Mouse (Mus musculus) limb, embryonic 13.5 days (tissue): ENCODE results near the gene Trnau1ap. TPM values are rescaled to one million over a fixed set of nuclear protein-coding genes. Genes with fewer than 3 reads are reported as not detected.
A peak's percentile ranks its signal among the peaks of the same experiment; 100 is the strongest.

Source experiments
- ATAC-seq: fragments of 200-750 bp; cut with Nextera tagmentation; 2 replicates; pipeline ENCODE4 v1.8.0; 2017; ENCODE audit warnings: low read depth, moderate number of reproducible peaks, moderate TSS enrichment; ENCODE audit not compliant: low FRiP score
- H3K27ac ChIP-seq: fragments of 300-500 bp; sonication (generic); 2 replicates; pipeline ENCODE4 v1.5.1; 2015; ENCODE audit warnings: inconsistent platforms, mild to moderate bottlenecking, moderate library complexity
- H3K27me3 ChIP-seq: fragments of 300-500 bp; sonication (generic); 2 replicates; pipeline ENCODE4 v1.6.1; 2015; ENCODE audit warnings: mild to moderate bottlenecking, inconsistent platforms
- H3K36me3 ChIP-seq: fragments of 300-500 bp; sonication (generic); 2 replicates; pipeline ENCODE4 v1.6.1; 2015; ENCODE audit warnings: inconsistent platforms, mild to moderate bottlenecking, moderate library complexity
- H3K4me1 ChIP-seq: fragments of 300-500 bp; sonication (generic); 2 replicates; pipeline ENCODE4 v1.6.1; 2015; ENCODE audit warnings: inconsistent platforms
- H3K4me2 ChIP-seq: fragments of 300-500 bp; sonication (generic); replicated peaks from 2 replicates; pipeline ENCODE4 v1.6.1; 2015; ENCODE audit warnings: inconsistent platforms, mild to moderate bottlenecking, moderate library complexity
- H3K4me3 ChIP-seq: fragments of 300-500 bp; sonication (generic); 2 replicates; pipeline ENCODE4 v1.5.1; 2015; ENCODE audit warnings: moderate library complexity, mild to moderate bottlenecking, inconsistent platforms
- H3K9ac ChIP-seq: fragments of 300-500 bp; sonication (generic); 2 replicates; pipeline ENCODE4 v1.6.1; 2015; ENCODE audit warnings: mild to moderate bottlenecking, inconsistent platforms
- H3K9me3 ChIP-seq: fragments of 300-500 bp; sonication (generic); 2 replicates; pipeline ENCODE4 v1.6.1; 2016; ENCODE audit warnings: inconsistent platforms
- WGBS: fragments of 180-500 bp; shearing (Covaris S2); methylation state at CpG from one replicate; pipeline ENCODE4 v1.1.7; 2015; 5-methylcytosine and 5-hydroxymethylcytosine counted together
- polyA plus RNA-seq: library from polyadenylated mRNA; unstranded; fragments of >200 nt; fragmentation: Nextera tagmentation; extraction: Ambion mirVana; gene quantifications from 2 replicates; pipeline ENCODE4 v1.2.1, GENCODE M21; 2015

Trnau1ap gene
- 81.2 and 82.4 TPM in 2 replicates for polyA plus RNA-seq

GRCm38 (mm10) chr4:132329115-132329834 is at the start of gene Trnau1ap:
Gene Trnau1ap, minus strand, starts transcription at chr4:132329538.
- WGBS = under 1% methylated on average over 52 of the region's 52 CpGs
- peak; percentile 96 for ATAC-seq
- no peaks in the 10 kb centered on the region for H3K27me3 ChIP-seq
- no peaks in the 10 kb centered on the region for H3K9me3 ChIP-seq
- peak within 1 kb of the TSS; percentile 92 for H3K9ac ChIP-seq
- peaks cover 45% of the 10 kb centered on the region for H3K36me3 ChIP-seq
- peaks cover 16% of the 10 kb centered on the region for H3K4me1 ChIP-seq
- H3K4me2 ChIP-seq = peak within 1 kb of the TSS; percentile 79
- H3K4me3 ChIP-seq = peak within 1 kb of the TSS; percentile 87
- H3K27ac ChIP-seq = peak within 1 kb of the TSS; percentile 86

- 95% methylated on average over 1 of the region's 1 CpGs for WGBS
- Histone ChIP-seq H3K4me3 (no peak overlapping the region), H3K9ac (no peak overlapping the region), H3K36me3 (peaks cover 88% of the 10 kb centered on the region), H3K27me3 (no peaks in the 10 kb centered on the region), H3K27ac (no peak overlapping the region), H3K4me2 (no peak overlapping the region), H3K9me3 (no peaks in the 10 kb centered on the region), H3K4me1 (no peaks in the 10 kb centered on the region)
- ATAC-seq = no peak
Observed at GRCm38 (mm10) chr4:132373820-132374219, 44.5 kb upstream of the Trnau1ap start.

GRCm38 (mm10) chr4:132369953-132370750 is 40.8 kb upstream of the Trnau1ap start:
- 89% methylated on average over 8 of the region's 8 CpGs for WGBS
- peaks cover 93% of the 10 kb centered on the region for H3K36me3 ChIP-seq
- no peak for ATAC-seq

GRCm38 (mm10) chr4:132367480-132368201 is 38.3 kb upstream of the Trnau1ap start:
- no peaks in the 10 kb centered on the region for H3K9me3 ChIP-seq
- no peaks in the 10 kb centered on the region for H3K4me1 ChIP-seq
- no peaks in the 10 kb centered on the region for H3K27me3 ChIP-seq
- 86% methylated on average over 18 of the region's 18 CpGs for WGBS
- no peak overlapping the region for H3K4me2 ChIP-seq
- no peak overlapping the region for H3K4me3 ChIP-seq
- H3K36me3 ChIP-seq = peaks cover 95% of the 10 kb centered on the region
- H3K27ac ChIP-seq = no peak overlapping the region
- no peak for ATAC-seq
- H3K9ac ChIP-seq = no peak overlapping the region

More at GRCm38 (mm10) chr4:132369953-132370750, 40.8 kb upstream of the Trnau1ap start:
- Histone ChIP-seq H3K4me1 (no peaks in the 10 kb centered on the region), H3K9ac (no peak overlapping the region), H3K27me3 (no peaks in the 10 kb centered on the region), H3K4me3 (no peak overlapping the region), H3K9me3 (no peaks in the 10 kb centered on the region), H3K4me2 (no peak overlapping the region), H3K27ac (no peak overlapping the region)

GRCm38 (mm10) chr4:132365450-132366060 is 36.2 kb upstream of the Trnau1ap start:
- no peak for ATAC-seq
- H3K36me3 ChIP-seq = peaks cover 90% of the 10 kb centered on the region
- H3K4me1 ChIP-seq = no peaks in the 10 kb centered on the region
- H3K27ac ChIP-seq = no peak overlapping the region
- no peaks in the 10 kb centered on the region for H3K9me3 ChIP-seq
- H3K9ac ChIP-seq = no peak overlapping the region
- H3K27me3 ChIP-seq = no peaks in the 10 kb centered on the region
- 75% methylated on average over 13 of the region's 13 CpGs for WGBS
- H3K4me3 ChIP-seq = no peak overlapping the region
- no peak overlapping the region for H3K4me2 ChIP-seq

GRCm38 (mm10) chr4:132363487-132363886 is 34.1 kb upstream of the Trnau1ap start:
- H3K27ac ChIP-seq = no peak overlapping the region
- H3K4me3 ChIP-seq = no peak overlapping the region
- ATAC-seq = no peak
- 94% methylated on average over 11 of the region's 11 CpGs for WGBS
- no peak overlapping the region for H3K4me2 ChIP-seq
- H3K9me3 ChIP-seq = no peaks in the 10 kb centered on the region
- no peaks in the 10 kb centered on the region for H3K27me3 ChIP-seq
- H3K36me3 ChIP-seq = peaks cover 92% of the 10 kb centered on the region
- no peaks in the 10 kb centered on the region for H3K4me1 ChIP-seq
- H3K9ac ChIP-seq = no peak overlapping the region

GRCm38 (mm10) chr4:132359510-132359909 is 30.2 kb upstream of the Trnau1ap start:
- WGBS = 95% methylated on average over 4 of the region's 4 CpGs
- Histone ChIP-seq H3K27ac (no peak overlapping the region), H3K27me3 (no peaks in the 10 kb centered on the region), H3K4me1 (no peaks in the 10 kb centered on the region), H3K36me3 (peaks cover 79% of the 10 kb centered on the region), H3K4me2 (no peak overlapping the region), H3K4me3 (no peak overlapping the region), H3K9ac (no peak overlapping the region), H3K9me3 (no peaks in the 10 kb centered on the region)
- ATAC-seq = no peak

- no peak overlapping the region for H3K9ac ChIP-seq
- peaks cover 58% of the 10 kb centered on the region for H3K36me3 ChIP-seq
- ATAC-seq = no peak
- H3K4me3 ChIP-seq = no peak overlapping the region
- H3K9me3 ChIP-seq = no peaks in the 10 kb centered on the region
- 31% methylated on average over 12 of the region's 12 CpGs for WGBS
- H3K27ac ChIP-seq = no peak overlapping the region
- no peaks in the 10 kb centered on the region for H3K27me3 ChIP-seq
- peaks cover 13% of the 10 kb centered on the region for H3K4me1 ChIP-seq
- no peak overlapping the region for H3K4me2 ChIP-seq
Observed at GRCm38 (mm10) chr4:132356170-132356569, 26.8 kb upstream of the Trnau1ap start.

- H3K4me2 ChIP-seq = no peak overlapping the region
- no peaks in the 10 kb centered on the region for H3K9me3 ChIP-seq
- no peak overlapping the region for H3K9ac ChIP-seq
- no peak overlapping the region for H3K4me3 ChIP-seq
- no peak for ATAC-seq
- WGBS = 88% methylated on average over 3 of the region's 3 CpGs
- H3K27me3 ChIP-seq = no peaks in the 10 kb centered on the region
- no peak overlapping the region for H3K27ac ChIP-seq
- peaks cover 59% of the 10 kb centered on the region for H3K36me3 ChIP-seq
- peaks cover 17% of the 10 kb centered on the region for H3K4me1 ChIP-seq
Observed at GRCm38 (mm10) chr4:132355403-132355802, 26.1 kb upstream of the Trnau1ap start.

GRCm38 (mm10) chr4:132354571-132354970 is 25.2 kb upstream of the Trnau1ap start:
- peaks cover 53% of the 10 kb centered on the region for H3K36me3 ChIP-seq
- 94% methylated on average over 4 of the region's 4 CpGs for WGBS
- no peaks in the 10 kb centered on the region for H3K27me3 ChIP-seq
- ATAC-seq = no peak
- no peaks in the 10 kb centered on the region for H3K9me3 ChIP-seq
- H3K4me2 ChIP-seq = no peak overlapping the region
- H3K4me3 ChIP-seq = no peak overlapping the region
- peaks cover 17% of the 10 kb centered on the region for H3K4me1 ChIP-seq
- H3K27ac ChIP-seq = no peak overlapping the region; the same call in 1 of the 2 replicates
- no peak overlapping the region for H3K9ac ChIP-seq

- Histone ChIP-seq H3K4me3 (peak within 1 kb of the TSS; percentile 79), H3K4me1 (peaks cover 17% of the 10 kb centered on the region), H3K9me3 (no peaks in the 10 kb centered on the region), H3K27ac (peak within 1 kb of the TSS; percentile 96), H3K9ac (peak within 1 kb of the TSS; percentile 93), H3K27me3 (no peaks in the 10 kb centered on the region), H3K4me2 (peak within 1 kb of the TSS; percentile 85), H3K36me3 (peaks cover 42% of the 10 kb centered on the region)
- peak; percentile 95 for ATAC-seq
- under 1% methylated on average over 31 of the region's 31 CpGs for WGBS
Observed at GRCm38 (mm10) chr4:132353481-132353885, 24.1 kb upstream of the Trnau1ap start, which contains the start of gene Rcc1. Gene Rcc1, minus strand, starts transcription at chr4:132353605.
